Mouse (Mus musculus): ENCODE data around the gene Gcm1.

Gcm1 gene

GRCm38 (mm10) chr9:78051677-78052076, at the start of gene Gcm1:
Gene Gcm1, plus strand, starts transcription at chr9:78051924.
- DNase-seq (ENCODE audit: low read depth, low spot score), result no peak

GRCm38 (mm10) chr9:78003278-78003677, 48.4 kb upstream of the Gcm1 start:
- no peak for DNase-seq (ENCODE audit: low read depth, low spot score)

DNA sequence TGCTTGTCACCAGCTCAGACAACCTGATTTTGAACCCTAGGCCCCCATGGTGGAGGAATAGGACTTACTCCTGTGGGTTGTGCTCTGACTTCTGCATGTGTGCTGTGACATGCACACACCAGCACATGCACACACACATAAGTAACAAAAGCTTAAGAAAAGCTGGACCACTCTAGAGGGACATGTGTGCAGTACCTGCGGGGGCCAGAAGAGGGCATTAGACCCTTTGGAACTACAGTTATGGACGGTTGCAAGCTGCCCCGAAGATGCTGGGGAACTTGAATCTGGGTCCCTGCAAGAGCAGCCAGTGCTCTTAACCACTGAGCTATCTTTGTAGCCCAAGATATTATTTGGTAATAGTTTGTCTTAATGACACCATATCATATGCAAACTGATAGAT, 46.2 kb upstream of the Gcm1 start:
- DNase-seq (ENCODE audit: low read depth, low spot score), result peak; percentile 33

GRCm38 (mm10) chr9:78006209-78007001, 45.3 kb upstream of the Gcm1 start:
- peak; percentile 82 for DNase-seq (ENCODE audit: low read depth, low spot score)

DNA sequence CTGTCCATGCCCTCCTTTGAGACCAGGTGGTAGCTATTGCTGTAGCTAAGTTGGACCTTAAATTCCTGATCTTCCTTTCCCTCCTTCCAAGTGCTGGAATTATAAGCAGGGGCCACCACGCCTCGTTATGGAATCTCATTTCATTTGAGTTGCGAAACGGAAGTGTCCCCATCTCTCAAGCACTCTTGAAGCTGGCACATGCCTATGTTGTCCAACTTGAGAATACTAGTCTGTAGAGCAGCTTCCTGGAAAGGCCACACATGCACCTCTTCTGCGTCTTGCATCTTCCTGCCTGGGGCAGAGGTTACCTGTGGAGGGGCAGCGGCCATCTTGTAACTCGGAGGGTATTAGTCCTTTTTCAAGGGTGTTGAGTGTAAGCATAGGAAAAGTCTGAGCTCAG, 42.3 kb upstream of the Gcm1 start:
- no peak for DNase-seq (ENCODE audit: low read depth, low spot score)

DNA sequence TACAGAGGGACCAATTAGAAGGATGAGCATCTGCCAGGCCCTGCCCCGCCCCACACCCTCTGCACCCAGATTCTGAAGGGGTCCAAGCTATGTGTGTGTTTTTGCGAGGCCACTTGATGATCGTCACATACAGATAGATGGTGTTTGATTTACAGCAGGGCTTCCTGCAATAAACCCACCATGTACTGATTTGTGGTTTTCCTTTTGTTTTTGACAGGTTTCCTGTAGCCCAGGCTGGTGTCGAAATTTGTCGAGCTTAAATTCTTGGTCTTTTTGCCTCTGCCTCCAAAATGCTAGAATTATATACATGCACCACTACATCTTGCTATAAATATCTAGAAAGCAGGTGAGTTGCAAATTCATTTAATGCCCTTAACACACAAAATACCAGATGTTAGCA, 41.5 kb upstream of the Gcm1 start:
- DNase-seq (ENCODE audit: low read depth, low spot score), result no peak

GRCm38 (mm10) chr9:78010707-78011106, 41.0 kb upstream of the Gcm1 start:
- DNase-seq (ENCODE audit: low read depth, low spot score), result no peak

DNA sequence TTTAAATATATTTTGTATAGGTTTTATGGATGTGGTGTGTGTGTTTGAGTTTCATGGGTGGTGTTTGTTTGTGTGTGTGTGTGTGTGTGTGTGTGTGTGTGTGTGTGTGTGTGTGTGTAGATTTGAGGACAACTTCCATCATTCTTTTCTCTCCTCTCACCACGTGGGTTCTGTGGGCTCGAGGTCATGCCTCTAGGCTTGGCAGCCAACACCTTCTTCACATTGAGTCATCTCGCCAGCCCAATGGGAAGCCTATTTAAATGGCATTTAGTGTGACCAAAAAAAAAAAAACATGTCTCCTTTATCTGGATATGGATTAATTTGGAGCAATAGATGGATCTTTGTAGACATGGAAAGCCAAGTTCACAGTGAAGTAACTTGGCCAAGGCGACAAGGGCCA, 39.7 kb upstream of the Gcm1 start:
- peak; percentile 82 for DNase-seq (ENCODE audit: low read depth, low spot score)

DNA sequence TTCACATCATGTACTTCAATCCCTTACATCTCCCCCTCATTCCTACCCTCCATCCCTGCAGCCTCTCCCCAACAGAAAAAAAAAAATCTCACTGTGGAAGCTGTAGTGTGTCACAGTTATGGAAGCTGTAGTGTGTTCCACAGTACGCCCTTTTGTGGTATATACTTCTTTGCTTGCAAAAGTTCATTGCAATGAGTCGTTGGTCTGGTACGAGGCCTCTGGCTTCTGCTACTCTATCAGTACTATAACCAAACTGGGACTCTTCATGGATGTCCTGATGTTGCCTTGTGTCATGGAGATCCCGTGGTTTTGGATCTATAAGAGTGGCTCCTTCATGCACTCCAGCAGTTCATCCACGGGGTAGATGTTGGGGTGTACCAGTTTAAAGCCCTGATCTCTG, 39.0 kb upstream of the Gcm1 start:
- peak; percentile 83 for DNase-seq (ENCODE audit: low read depth, low spot score)

DNA sequence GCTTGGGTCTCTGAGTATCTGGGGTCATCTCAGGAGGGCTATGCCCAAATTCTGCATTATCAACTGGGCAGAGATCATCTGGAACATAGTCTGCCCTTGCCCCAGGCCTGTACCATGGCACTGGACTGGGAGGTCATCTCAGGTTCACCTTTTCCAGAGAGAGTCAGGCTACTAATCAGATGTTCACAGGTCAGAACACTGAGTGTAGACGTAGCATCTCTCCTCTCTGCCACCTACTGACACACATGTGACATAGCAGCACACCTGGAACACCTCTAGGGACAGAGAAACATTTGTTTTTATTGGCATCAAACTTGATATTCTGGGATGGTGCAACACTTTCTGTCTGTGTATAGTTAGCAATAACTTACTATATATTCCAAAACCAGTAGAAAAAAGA, 37.9 kb upstream of the Gcm1 start:
- DNase-seq (ENCODE audit: low read depth, low spot score), result no peak

DNA sequence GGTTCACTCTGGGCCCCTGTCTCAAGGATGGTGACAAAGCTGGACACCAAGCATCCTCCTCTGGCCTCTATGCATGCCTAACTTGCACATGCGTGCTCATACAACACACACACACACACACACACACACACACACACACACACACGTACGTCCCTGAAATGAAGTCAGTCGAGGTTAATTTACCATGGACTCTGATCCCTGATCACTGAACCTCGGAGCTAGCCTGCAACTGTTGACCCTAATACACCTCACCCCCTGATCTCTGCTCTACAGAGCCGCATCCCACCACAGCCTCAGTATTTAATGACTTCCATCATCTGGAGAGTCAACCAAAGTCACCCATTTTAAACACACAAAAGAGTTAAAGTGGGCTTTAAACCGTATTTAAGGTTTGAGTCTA, 35.9 kb upstream of the Gcm1 start:
- no peak for DNase-seq (ENCODE audit: low read depth, low spot score)

- DNase-seq (ENCODE audit: low read depth, low spot score), result no peak
Measured at GRCm38 (mm10) chr9:78016288-78016687, 35.4 kb upstream of the Gcm1 start.

GRCm38 (mm10) chr9:78021256-78021655, 30.5 kb upstream of the Gcm1 start:
- DNase-seq (ENCODE audit: low read depth, low spot score), result peak; percentile 41

- DNase-seq (ENCODE audit: low read depth, low spot score), result peak; percentile 86
Measured at GRCm38 (mm10) chr9:78022187-78022945, 29.4 kb upstream of the Gcm1 start.

DNA sequence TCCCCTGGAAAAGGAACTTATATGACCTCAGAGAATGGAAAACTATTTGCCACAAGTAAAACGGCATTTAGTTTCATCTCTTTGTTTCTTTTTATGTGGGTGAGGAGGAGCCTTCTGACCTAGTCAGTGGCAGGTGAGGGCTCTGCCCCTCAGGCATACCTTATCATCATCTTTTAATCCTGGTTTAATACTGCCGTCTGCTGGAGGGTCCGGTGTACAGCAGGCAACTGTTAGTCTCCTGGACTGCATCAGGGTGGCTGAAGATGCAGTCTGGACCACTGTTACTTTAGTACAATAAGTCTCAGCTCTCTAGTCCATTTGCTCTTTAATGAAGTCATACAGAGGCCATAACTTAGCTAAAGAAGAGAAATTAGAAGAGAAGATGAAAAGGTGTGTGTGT, 26.9 kb upstream of the Gcm1 start:
- peak; percentile 77 for DNase-seq (ENCODE audit: low read depth, low spot score)

GRCm38 (mm10) chr9:78027099-78027498, 24.6 kb upstream of the Gcm1 start:
- DNase-seq (ENCODE audit: low read depth, low spot score), result no peak

DNA sequence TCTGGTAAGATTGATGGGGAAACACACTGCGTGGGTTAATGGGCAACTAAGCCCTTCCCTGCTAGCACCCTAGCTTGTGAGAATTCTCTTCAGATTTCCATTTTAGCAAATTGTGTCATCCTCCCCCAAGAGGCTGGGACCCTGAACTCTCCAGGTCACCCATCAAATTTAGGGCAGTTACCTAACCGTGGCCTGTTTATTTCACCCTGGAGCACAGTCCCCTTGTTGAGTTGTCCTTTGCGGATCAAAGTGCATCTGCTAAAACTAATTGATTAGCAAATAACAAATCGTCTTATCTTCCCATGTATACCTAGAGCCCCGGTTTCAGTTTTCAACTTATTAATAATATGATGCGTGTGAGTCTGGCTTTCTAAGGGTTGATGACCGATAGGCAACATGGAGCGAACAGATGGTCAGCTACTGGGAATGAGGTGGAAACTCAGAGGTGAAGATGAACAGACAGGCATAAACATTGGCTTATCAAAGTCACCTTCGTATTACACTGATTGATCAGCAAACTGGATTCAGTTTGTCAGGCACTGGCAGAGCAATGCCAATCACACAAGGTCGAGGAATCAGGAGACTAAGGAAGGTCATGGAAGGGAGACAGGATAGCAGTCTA, 20.8 kb upstream of the Gcm1 start:
- DNase-seq (ENCODE audit: low read depth, low spot score), result no peak

GRCm38 (mm10) chr9:78032930-78033329, 18.8 kb upstream of the Gcm1 start:
- no peak for DNase-seq (ENCODE audit: low read depth, low spot score)

- DNase-seq (ENCODE audit: low read depth, low spot score), result peak; percentile 30
Measured at GRCm38 (mm10) chr9:78035296-78035695, 16.4 kb upstream of the Gcm1 start.

GRCm38 (mm10) chr9:78035831-78036230, 15.9 kb upstream of the Gcm1 start:
- DNase-seq (ENCODE audit: low read depth, low spot score), result no peak

DNA sequence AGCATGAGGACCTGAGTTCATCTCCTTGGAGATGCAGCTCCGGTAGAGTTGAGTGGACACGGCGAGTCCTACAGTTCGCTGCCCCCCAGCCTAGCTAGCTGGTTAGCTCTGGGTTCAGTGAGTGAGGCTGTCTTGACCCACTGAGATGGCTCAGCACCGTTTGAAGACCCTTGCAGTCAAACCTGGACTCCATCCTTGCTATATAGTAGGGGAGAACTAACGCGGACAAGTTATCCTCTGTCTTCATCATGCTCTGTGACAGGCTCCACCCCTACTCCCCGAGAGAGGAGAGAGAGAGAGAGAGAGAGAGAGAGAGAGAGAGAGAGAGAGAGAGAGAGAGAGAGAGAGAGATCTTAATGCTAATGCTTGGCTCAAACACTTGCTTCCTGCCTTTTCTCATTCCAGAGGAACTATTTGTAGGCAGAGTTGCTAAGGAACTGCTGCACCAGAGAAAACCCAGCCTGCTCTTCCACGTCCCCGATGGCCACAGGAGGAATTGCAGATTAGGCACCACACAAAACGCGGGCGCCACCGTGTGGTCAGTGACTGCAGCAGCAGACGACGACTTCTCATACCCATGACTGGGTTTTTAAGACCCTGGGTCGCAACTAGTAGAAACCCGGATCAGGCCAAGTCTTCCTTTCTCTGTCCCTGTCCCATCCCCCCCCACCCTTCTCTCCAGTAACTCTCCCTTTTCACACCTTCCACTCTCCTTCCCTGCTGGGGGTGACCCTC, 12.8 kb upstream of the Gcm1 start:
- DNase-seq (ENCODE audit: low read depth, low spot score), result peak; percentile 87

GRCm38 (mm10) chr9:78045171-78045570, 6.6 kb upstream of the Gcm1 start:
- DNase-seq (ENCODE audit: low read depth, low spot score), result peak; percentile 84
